Mouse (Mus musculus) E14TG2a.4 (cell line): Measurements from ENCODE around the gene Mtus2.

ENCODE experiments used
- CTCF ChIP-seq: conservative IDR thresholded peaks from 2 replicates; pipeline ENCODE4 v1.5.1; 2014; ENCODE audit warnings: low read length
- POU5F1 ChIP-seq: IDR thresholded peaks from 2 replicates; pipeline ENCODE4 v1.6.1; 2014; ENCODE audit warnings: low read length, borderline replicate concordance

DNA sequence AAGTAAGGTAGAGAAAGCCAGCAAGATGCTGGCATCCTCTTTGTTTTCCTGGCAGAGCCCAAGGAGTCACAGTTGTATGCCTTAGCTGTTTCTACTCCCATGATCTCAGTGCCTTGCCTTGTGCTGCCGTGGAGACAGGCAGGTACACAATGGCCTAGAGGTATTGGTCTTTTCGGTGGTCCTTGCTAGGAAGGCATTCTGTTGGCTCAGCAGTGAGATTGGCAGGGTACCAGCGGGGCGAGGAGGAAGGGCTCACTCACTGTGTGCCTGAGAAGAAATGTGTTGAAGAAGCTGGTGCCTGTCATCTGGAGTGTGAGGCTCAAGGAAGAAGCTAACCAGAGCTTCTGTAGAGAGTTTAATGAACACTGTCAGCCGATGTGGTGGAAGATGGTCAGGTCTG is 1.4 kb upstream of the Mtus2 start:
- TF ChIP-seq CTCF (no peak), POU5F1 (no peak)
